Mouse (Mus musculus): ENCODE measurements around the gene Ufsp1. TPM values are rescaled to one million over a fixed set of nuclear protein-coding genes. Genes with fewer than 3 reads are reported as not detected.

The Ufsp1 gene
- polyA plus RNA-seq, 1 experiment, result 7.1 TPM

DNA sequence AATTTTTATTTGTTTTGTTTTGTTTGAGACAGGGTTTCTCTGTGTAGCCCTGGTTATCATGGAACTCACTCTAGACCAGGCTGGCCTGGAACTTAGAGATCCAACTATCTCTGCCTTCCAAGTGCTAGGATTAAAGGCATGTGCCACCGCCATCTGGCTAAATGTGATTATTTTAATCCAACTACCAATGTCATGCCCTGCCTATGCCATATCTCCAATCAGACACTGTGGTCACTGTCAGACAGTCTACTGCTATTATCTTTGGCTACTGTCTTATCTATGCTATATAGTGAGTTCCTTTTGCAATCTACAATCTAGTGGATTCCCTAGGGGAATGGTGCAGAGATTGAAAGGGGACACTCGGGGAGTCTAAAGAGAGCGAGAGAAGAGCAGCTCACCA is 26.6 kb downstream of the Ufsp1 start:
- WGBS, result 95% methylated on average over 3 of the region's 3 CpGs

DNA sequence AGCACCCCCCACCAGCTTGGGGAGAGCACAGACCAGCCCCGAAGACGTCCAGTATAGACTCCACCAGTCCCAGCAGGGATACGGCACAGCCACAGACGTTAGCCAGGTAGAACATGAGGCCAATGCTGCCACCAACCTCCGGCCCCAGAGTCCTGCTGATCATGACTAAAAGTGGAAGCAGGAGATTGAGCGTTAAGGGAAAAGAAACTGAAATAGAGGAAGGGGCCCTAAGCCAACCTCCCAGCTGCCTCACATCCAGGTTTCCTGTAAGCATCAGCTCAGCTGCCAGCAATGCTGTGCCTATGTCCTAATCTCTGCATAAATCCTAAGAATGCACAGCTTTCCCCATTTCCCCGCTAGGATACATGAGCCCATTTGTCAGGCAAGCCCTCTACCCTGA is 36.5 kb downstream of the Ufsp1 start:
- DNase-seq, result no peak
- TF ChIP-seq POLR2A (IDR thresholded peaks at IDR 0.05; ENCODE audit: borderline replicate concordance, extremely low read depth, low read depth, low read length) (no peak), CTCF (IDR thresholded peaks at IDR 0.05; ENCODE audit: insufficient read depth, low read length) (no peak)
- no peak overlapping the region for H3K4me3 ChIP-seq (replicated peaks; ENCODE audit: extremely low read depth, low read depth, low read length)
- WGBS, result 80% methylated on average over 7 of the region's 7 CpGs
- no peaks in the 10 kb centered on the region for H3K4me1 ChIP-seq (ENCODE audit: control insufficient read depth, insufficient read depth, low read length)

More for the DNA sequence above, 26.6 kb downstream of the Ufsp1 start:
- H3K4me3 ChIP-seq (replicated peaks; ENCODE audit: extremely low read depth, low read depth, low read length), result no peak overlapping the region
- no peaks in the 10 kb centered on the region for H3K4me1 ChIP-seq (ENCODE audit: control insufficient read depth, insufficient read depth, low read length)
- TF ChIP-seq CTCF (IDR thresholded peaks at IDR 0.05; ENCODE audit: insufficient read depth, low read length), result no peak
- no peak for TF ChIP-seq POLR2A (IDR thresholded peaks at IDR 0.05; ENCODE audit: borderline replicate concordance, extremely low read depth, low read depth, low read length)
- DNase-seq, result no peak

DNA sequence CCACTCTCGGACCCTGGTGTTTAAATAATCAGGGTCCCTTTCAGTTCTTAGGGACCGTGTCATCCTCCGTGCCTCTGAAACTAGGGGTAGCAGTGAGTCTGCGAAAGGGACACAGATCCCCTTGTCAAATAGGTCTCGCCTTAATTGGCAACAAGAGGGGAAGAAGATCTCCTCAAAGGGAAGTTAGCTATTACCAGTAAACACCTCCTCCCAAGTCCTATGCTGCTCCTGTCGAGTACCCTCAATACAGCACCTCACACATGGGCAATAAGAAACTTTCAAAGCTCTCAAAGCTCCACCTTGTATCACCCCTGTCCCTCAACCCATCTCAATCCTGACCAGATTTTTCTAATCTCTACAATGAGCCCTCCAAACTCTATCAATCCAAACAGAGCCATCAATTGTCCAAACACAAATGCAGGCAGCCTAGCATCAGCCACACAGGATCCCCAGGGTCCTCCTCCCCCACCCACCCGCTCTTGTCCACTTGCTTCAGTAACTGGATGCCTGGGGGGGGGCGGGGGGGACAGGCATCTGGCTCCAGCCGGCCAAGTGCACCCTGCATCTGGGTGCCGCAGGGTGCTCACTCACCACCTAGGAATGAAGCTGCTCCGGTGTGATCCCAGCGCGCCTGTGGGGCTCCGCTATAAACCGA is 38.6 kb downstream of the Ufsp1 start:
- 15% methylated on average over 15 of the region's 15 CpGs for WGBS
- Histone ChIP-seq H3K4me3 (replicated peaks; ENCODE audit: extremely low read depth, low read depth, low read length) (peak overlapping the region; percentile 73), H3K4me1 (ENCODE audit: control insufficient read depth, insufficient read depth, low read length) (no peaks in the 10 kb centered on the region)
- TF ChIP-seq POLR2A (IDR thresholded peaks at IDR 0.05; ENCODE audit: borderline replicate concordance, extremely low read depth, low read depth, low read length), result no peak
- TF ChIP-seq CTCF (IDR thresholded peaks at IDR 0.05; ENCODE audit: insufficient read depth, low read length), result no peak
- no peak for DNase-seq

DNA sequence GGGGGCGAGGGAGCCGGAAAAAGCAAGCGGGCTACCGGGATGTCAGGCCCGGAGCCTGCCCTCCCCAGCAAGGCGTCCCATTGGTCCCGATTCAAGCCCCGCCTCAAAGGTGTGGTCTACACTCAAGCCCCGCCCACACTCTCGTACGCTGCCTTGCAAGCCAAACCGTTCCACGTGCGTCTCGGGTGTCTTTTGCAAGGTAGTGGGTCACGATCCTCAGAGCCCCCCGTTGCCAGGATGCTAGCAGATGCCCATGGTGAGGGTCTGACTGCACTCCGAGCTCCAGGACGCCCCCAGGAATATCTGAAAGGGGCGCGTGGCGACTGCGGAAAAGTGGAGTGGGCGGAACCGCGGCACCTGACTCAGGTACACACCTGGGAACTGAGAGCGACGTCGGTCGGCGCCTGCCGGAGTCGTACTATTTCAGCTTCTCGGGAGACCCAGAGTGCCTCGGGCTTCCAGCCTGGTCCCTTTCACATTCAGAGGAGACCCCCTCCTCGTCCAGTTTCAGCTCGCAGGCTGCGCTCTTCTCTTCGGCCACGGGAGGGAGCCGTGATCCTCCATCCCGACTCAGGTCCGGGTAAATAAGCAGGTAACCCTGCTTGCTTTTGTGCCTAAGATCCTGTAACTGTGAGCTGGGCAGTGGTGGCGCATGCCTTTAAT is 39.2 kb downstream of the Ufsp1 start, which contains the start of gene Slc12a9:
Gene Slc12a9, minus strand, starts transcription at position 86 of the 663 bp plus-strand sequence.
- TF ChIP-seq POLR2A (IDR thresholded peaks at IDR 0.05; ENCODE audit: borderline replicate concordance, extremely low read depth, low read depth, low read length), result peak; percentile 53; the same call in 1 of the 2 replicates
- TF ChIP-seq CTCF (IDR thresholded peaks at IDR 0.05; ENCODE audit: insufficient read depth, low read length), result peak; percentile 77
- under 1% methylated on average over 44 of the region's 44 CpGs for WGBS
- H3K4me1 ChIP-seq (ENCODE audit: control insufficient read depth, insufficient read depth, low read length), result no peaks in the 10 kb centered on the region
- DNase-seq, result peak; percentile 98
- peak within 1 kb of the TSS; percentile 73 for H3K4me3 ChIP-seq (replicated peaks; ENCODE audit: extremely low read depth, low read depth, low read length)

DNA sequence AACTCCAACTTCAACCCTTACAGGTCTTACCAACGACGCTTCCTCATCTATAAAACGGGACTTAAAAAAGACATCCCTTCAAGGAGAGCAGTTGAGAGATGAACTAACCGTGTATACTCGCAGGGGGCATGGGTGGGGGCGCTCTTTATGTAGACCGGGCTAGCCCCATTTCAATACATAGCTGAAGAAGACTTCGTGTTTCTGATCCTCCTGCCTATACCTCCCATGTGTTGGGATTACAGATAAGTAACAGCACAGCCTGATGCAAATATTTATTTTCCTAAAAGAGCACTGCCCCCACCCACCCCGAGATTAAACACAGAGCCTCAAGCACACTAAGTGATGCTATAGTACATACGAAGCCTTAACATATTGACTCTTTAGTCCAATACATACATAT is 39.9 kb downstream of the Ufsp1 start:
- no peaks in the 10 kb centered on the region for H3K4me1 ChIP-seq (ENCODE audit: control insufficient read depth, insufficient read depth, low read length)
- TF ChIP-seq CTCF (IDR thresholded peaks at IDR 0.05; ENCODE audit: insufficient read depth, low read length) (no peak), POLR2A (IDR thresholded peaks at IDR 0.05; ENCODE audit: borderline replicate concordance, extremely low read depth, low read depth, low read length) (no peak)
- 34% methylated on average over 10 of the region's 10 CpGs for WGBS
- H3K4me3 ChIP-seq (replicated peaks; ENCODE audit: extremely low read depth, low read depth, low read length), result no peak overlapping the region
- no peak for DNase-seq

DNA sequence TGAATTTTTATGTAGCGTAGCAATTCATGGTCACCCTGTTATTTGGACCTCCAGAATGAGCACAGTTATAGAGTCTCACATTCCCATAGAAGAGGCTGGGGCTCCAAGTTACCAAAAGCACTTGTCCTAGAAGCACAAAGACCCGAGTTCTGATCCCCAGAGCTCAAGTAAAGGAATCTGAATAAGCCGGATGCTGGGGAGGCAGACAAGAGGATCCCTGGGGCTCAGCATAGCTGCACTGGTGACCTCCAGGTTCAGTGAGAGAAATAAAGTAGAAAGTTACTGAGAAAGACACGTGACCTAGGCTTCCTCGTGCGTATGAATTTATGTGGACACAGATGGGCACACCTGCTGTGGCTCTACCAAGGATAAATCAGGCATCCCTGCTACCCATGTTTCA is 40.6 kb downstream of the Ufsp1 start:
- no peak for DNase-seq
- Histone ChIP-seq H3K4me3 (replicated peaks; ENCODE audit: extremely low read depth, low read depth, low read length) (no peak overlapping the region), H3K4me1 (ENCODE audit: control insufficient read depth, insufficient read depth, low read length) (peaks cover 5% of the 10 kb centered on the region; the same call in 1 of the 2 replicates)
- 80% methylated on average over 6 of the region's 6 CpGs for WGBS
- TF ChIP-seq CTCF (IDR thresholded peaks at IDR 0.05; ENCODE audit: insufficient read depth, low read length) (no peak), POLR2A (IDR thresholded peaks at IDR 0.05; ENCODE audit: borderline replicate concordance, extremely low read depth, low read depth, low read length) (no peak)

DNA sequence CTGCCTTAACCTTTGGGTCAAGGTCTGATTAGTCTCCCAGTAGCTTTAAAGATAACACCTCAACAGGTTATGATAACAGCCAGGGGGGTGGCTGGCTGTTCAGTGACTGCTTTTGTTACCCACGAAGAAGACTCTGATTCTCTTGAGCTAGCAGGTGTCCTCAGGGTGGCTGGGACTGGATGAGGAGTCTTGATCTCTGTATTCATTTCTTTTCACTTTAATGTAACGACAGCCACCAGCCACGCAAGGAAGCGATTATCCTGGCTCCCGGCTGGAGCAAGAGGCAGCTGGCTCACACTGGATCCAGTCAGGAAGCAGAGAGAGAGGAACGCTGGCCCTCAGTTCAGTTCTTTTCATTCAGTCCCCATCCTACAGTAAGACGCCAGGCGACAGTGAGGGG is 42.8 kb downstream of the Ufsp1 start:
- H3K4me1 ChIP-seq (ENCODE audit: control insufficient read depth, insufficient read depth, low read length), result peaks cover 5% of the 10 kb centered on the region
- WGBS, result 49% methylated on average over 8 of the region's 8 CpGs
- DNase-seq, result no peak
- H3K4me3 ChIP-seq (replicated peaks; ENCODE audit: extremely low read depth, low read depth, low read length), result no peak overlapping the region
- TF ChIP-seq CTCF (IDR thresholded peaks at IDR 0.05; ENCODE audit: insufficient read depth, low read length), result no peak

DNA sequence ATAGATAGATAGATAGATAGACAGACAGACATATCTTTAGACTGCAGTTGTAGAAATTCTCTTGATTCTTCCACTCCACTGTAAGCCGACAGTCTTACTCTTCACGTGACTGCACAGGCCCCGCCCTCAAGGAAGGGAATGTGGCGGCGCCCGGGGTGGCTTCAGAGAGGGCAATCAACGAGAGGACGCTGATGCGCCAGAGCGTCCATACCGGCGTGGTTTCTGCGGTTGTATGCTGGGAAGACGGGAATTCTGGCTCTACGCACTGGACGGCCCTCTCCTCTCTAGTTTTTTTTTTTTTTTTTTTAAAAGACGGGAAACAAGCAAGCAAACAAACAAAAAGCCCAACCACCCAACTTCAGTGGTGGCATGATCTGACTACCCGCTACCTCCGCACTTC is 43.8 kb downstream of the Ufsp1 start:
- peak; percentile 83 for DNase-seq
- WGBS, result under 1% methylated on average over 19 of the region's 19 CpGs
- H3K4me3 ChIP-seq (replicated peaks; ENCODE audit: extremely low read depth, low read depth, low read length), result peak overlapping the region; percentile 78
- no peak for TF ChIP-seq CTCF (IDR thresholded peaks at IDR 0.05; ENCODE audit: insufficient read depth, low read length)
- peak; percentile 77; the same call in 1 of the 2 replicates for TF ChIP-seq POLR2A (IDR thresholded peaks at IDR 0.05; ENCODE audit: borderline replicate concordance, extremely low read depth, low read depth, low read length)
- H3K4me1 ChIP-seq (ENCODE audit: control insufficient read depth, insufficient read depth, low read length), result peaks cover 5% of the 10 kb centered on the region

DNA sequence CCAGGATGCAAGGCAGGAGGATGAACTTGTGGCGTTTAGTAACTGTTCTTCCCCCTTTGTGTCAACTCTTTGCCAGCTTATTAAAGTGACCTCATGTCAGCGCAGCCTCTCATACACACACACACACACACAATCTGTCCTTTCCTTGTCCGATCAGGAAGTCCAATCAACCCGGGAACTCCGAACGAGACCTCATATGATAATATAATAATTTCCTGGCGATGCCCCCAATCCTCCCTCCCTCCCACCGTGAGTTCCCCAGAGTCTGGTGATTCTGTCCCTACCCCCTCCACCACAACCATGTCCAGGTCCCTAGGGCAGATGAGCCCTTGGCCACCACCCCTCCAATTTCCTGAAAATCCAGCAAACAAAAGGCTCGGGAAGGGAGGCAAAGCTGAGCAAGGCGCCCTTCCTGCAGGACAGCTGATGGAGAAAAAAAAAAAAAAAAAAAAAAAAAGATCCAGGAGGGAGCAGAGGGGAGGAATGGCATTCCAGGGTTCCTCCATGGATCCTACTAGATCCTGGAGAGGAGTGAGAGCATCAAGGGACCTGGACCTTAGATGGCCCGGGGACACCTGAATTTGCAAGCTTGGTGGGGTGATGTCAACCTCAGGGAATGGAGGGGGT is 44.3 kb downstream of the Ufsp1 start:
- under 1% methylated on average over 11 of the region's 11 CpGs for WGBS
- Histone ChIP-seq H3K4me3 (replicated peaks; ENCODE audit: extremely low read depth, low read depth, low read length) (peak overlapping the region; percentile 78), H3K4me1 (ENCODE audit: control insufficient read depth, insufficient read depth, low read length) (peaks cover 5% of the 10 kb centered on the region)
- TF ChIP-seq CTCF (IDR thresholded peaks at IDR 0.05; ENCODE audit: insufficient read depth, low read length) (no peak), POLR2A (IDR thresholded peaks at IDR 0.05; ENCODE audit: borderline replicate concordance, extremely low read depth, low read depth, low read length) (peak; percentile 17; the same call in 1 of the 2 replicates)
- DNase-seq, result no peak
